20 mouse cellular contexts compared by ENCODE assay signal in genomic region chr12:112702374-112703320, GRCm38 (mm10). TPM values are rescaled to one million over a fixed set of nuclear protein-coding genes. Genes with fewer than 3 reads are reported as not detected.
DNase-seq lines count a peak whose midpoint lies in the region; ATAC-seq lines count a peak whose summit lies in the region.
"Had no signal": no experiment of that assay in that cellular context is flagged by ENCODE, and none has a peak within 500 bp of the region (broad histone marks: within the 10 kb centered on the region; RNA-seq: fewer than 3 reads in every experiment).

No protein-coding gene starts in this region.

- WGBS in hindbrain, embryonic 11.5 days: 78% methylated on average over 6 of the region's 6 CpGs
- WGBS in kidney, embryonic 14.5 days: 38% methylated on average over 6 of the region's 6 CpGs

- H3K27ac ChIP-seq in hindbrain, embryonic 11.5 days (ENCODE audit: low read depth, low read length): no peak overlapping the region
- no peak overlapping the region for H3K27ac ChIP-seq in kidney, embryonic 14.5 days (ENCODE audit: low read depth, low read length)
- H3K27ac ChIP-seq: hindbrain, embryonic 12.5 days; intestine, embryonic 15.5 days; kidney, embryonic 15.5 days; limb, embryonic 13.5 days; liver, embryonic 15.5 days had no signal

- peak; percentile 46 for DNase-seq in urinary bladder, postnatal 14 days (ENCODE audit: low spot score)
- DNase-seq in urinary bladder, postnatal 10 days (ENCODE audit: low spot score): no peak
- no peak for DNase-seq in hindbrain, embryonic 11.5 days (ENCODE audit: low spot score)
- no peak for DNase-seq in thymus, postnatal 10 days (ENCODE audit: low spot score in 2 of 2)
- DNase-seq: adrenal gland, postnatal 14 days; cerebellum, postnatal 14 days; heart, adult 18-20 months; lung, postnatal 10 days; right cerebral cortex, postnatal 14 days; thymus, postnatal 14 days had no signal

- H3K9ac ChIP-seq in hindbrain, embryonic 11.5 days (ENCODE audit: low read depth, low read length): no peak overlapping the region
- no peak overlapping the region for H3K9ac ChIP-seq in kidney, embryonic 14.5 days (ENCODE audit: low read depth, low read length)
- H3K9ac ChIP-seq: hindbrain, embryonic 12.5 days; intestine, embryonic 15.5 days; kidney, embryonic 15.5 days; limb, embryonic 13.5 days; liver, embryonic 15.5 days had no signal

- peak; percentile 49 for ATAC-seq in CD4-positive, CD25-positive, alpha-beta regulatory T cell, adult 4 months
- ATAC-seq in granulocyte monocyte progenitor cell, adult 5-6 weeks (replicated peaks; ENCODE audit: poor library complexity, severe bottlenecking): 0 out of 2 replicates have a peak, but pooled peaks have one; percentile 18
- ATAC-seq in hindbrain, embryonic 11.5 days (ENCODE audit: low FRiP score): no peak
- ATAC-seq in kidney, embryonic 14.5 days (ENCODE audit: low FRiP score, low TSS enrichment): no peak
- ATAC-seq: forebrain, embryonic 16.5 days; intestine, embryonic 15.5 days had no signal

- H3K36me3 ChIP-seq in hindbrain, embryonic 11.5 days (ENCODE audit: control insufficient read depth, insufficient read depth, low read length): no peaks in the 10 kb centered on the region
- H3K36me3 ChIP-seq in kidney, embryonic 14.5 days (ENCODE audit: control insufficient read depth, insufficient read depth, low read length): no peaks in the 10 kb centered on the region
- H3K36me3 ChIP-seq: G1E; hindbrain, embryonic 12.5 days; intestine, embryonic 15.5 days; kidney, embryonic 15.5 days; limb, embryonic 13.5 days; liver, embryonic 15.5 days had no signal

- no peaks in the 10 kb centered on the region for H3K9me3 ChIP-seq in hindbrain, embryonic 11.5 days (ENCODE audit: control insufficient read depth, low read length)
- H3K9me3 ChIP-seq in kidney, embryonic 14.5 days (ENCODE audit: control insufficient read depth, low read length): no peaks in the 10 kb centered on the region
- H3K9me3 ChIP-seq: G1E; hindbrain, embryonic 12.5 days; intestine, embryonic 15.5 days; kidney, embryonic 15.5 days; limb, embryonic 13.5 days; liver, embryonic 15.5 days had no signal

- peaks cover 14% of the 10 kb centered on the region for H3K27me3 ChIP-seq in hindbrain, embryonic 11.5 days (ENCODE audit: control insufficient read depth, insufficient read depth, low read length)
- H3K27me3 ChIP-seq in kidney, embryonic 14.5 days (ENCODE audit: control insufficient read depth, insufficient read depth, low read length): peaks cover 11% of the 10 kb centered on the region; the same call in 1 of the 2 replicates

- H3K4me1 ChIP-seq in hindbrain, embryonic 11.5 days (replicated peaks; ENCODE audit: control insufficient read depth, insufficient read depth, low read length): peaks cover 5% of the 10 kb centered on the region
- H3K4me1 ChIP-seq in kidney, embryonic 14.5 days (ENCODE audit: control insufficient read depth, insufficient read depth, low read length): peaks cover 14% of the 10 kb centered on the region; the same call in 1 of the 2 replicates

- H3K4me3 ChIP-seq in hindbrain, embryonic 11.5 days (ENCODE audit: low read depth, low read length): no peak overlapping the region
- no peak overlapping the region for H3K4me3 ChIP-seq in kidney, embryonic 14.5 days (ENCODE audit: low read length)
- H3K4me3 ChIP-seq: hindbrain, embryonic 12.5 days; intestine, embryonic 15.5 days; kidney, embryonic 15.5 days; limb, embryonic 13.5 days; liver, embryonic 15.5 days had no signal

- no peak overlapping the region for H3K4me2 ChIP-seq in hindbrain, embryonic 11.5 days (replicated peaks; ENCODE audit: low read depth, low read length)
- H3K4me2 ChIP-seq in kidney, embryonic 14.5 days (replicated peaks; ENCODE audit: low read depth, low read length): no peak overlapping the region
- H3K4me2 ChIP-seq: hindbrain, embryonic 12.5 days; intestine, embryonic 15.5 days; kidney, embryonic 15.5 days; limb, embryonic 13.5 days; liver, embryonic 15.5 days had no signal

RNA-seq across cellular contexts. Expression of gene Cep170b, which starts 17.6 kb away (rescaled TPM):
- 1 to 10 TPM; 2.4 to 4.9 TPM for polyA plus RNA-seq in CD4-positive, CD25-positive, alpha-beta regulatory T cell, adult 4 months (2017; shearing (Covaris generic))
- total RNA-seq in granulocyte monocyte progenitor cell, adult 5-6 weeks (2014; fragmentation: Nextera tagmentation): 1.6 and 9.2 TPM in 2 replicates
- total RNA-seq in granulocyte monocyte progenitor cell, adult 5-6 weeks (2017): 0.56 and 1.2 TPM in 2 replicates
- 8.5 and 8.7 TPM in 2 replicates for polyA plus RNA-seq in hindbrain, embryonic 11.5 days (2014; fragmentation: Nextera tagmentation; extraction: Ambion mirVana)
- 11.5 and 15.1 TPM in 2 replicates for polyA plus RNA-seq in kidney, embryonic 14.5 days (2014; fragmentation: Nextera tagmentation; extraction: Ambion mirVana)
- polyA plus RNA-seq: G1E had no signal

RNA-seq across cellular contexts. Expression of gene Zbtb42, which starts 24.0 kb away (rescaled TPM):
- polyA plus RNA-seq in CD4-positive, CD25-positive, alpha-beta regulatory T cell, adult 4 months (2017; shearing (Covaris generic)): 1 to 10 TPM; 2.8 to 2.9 TPM
- total RNA-seq in granulocyte monocyte progenitor cell, adult 5-6 weeks (2014; fragmentation: Nextera tagmentation): 1.0 and 5.4 TPM in 2 replicates
- total RNA-seq in granulocyte monocyte progenitor cell, adult 5-6 weeks (2017): 0.82 and 1.3 TPM in 2 replicates
- 4.3 and 7.0 TPM in 2 replicates for polyA plus RNA-seq in hindbrain, embryonic 11.5 days (2014; fragmentation: Nextera tagmentation; extraction: Ambion mirVana)
- polyA plus RNA-seq in kidney, embryonic 14.5 days (2014; fragmentation: Nextera tagmentation; extraction: Ambion mirVana): 3.8 and 5.7 TPM in 2 replicates

RNA-seq across cellular contexts. Expression of gene Akt1, which starts 28.0 kb away (rescaled TPM):
- 10 to 100 TPM; 14.6 to 18.4 TPM for polyA plus RNA-seq in CD4-positive, CD25-positive, alpha-beta regulatory T cell, adult 4 months (2017; shearing (Covaris generic))
- 118 and 134 TPM in 2 replicates for total RNA-seq in granulocyte monocyte progenitor cell, adult 5-6 weeks (2014; fragmentation: Nextera tagmentation)
- total RNA-seq in granulocyte monocyte progenitor cell, adult 5-6 weeks (2017): 73.9 and 101 TPM in 2 replicates
- 50.8 and 76.5 TPM in 2 replicates for polyA plus RNA-seq in hindbrain, embryonic 11.5 days (2014; fragmentation: Nextera tagmentation; extraction: Ambion mirVana)
- 50.8 and 58.5 TPM in 2 replicates for polyA plus RNA-seq in kidney, embryonic 14.5 days (2014; fragmentation: Nextera tagmentation; extraction: Ambion mirVana)

RNA-seq across cellular contexts. Expression of gene Pld4, which starts 57.8 kb away (rescaled TPM):
- 1 to 10 TPM; 1.7 to 7.2 TPM for polyA plus RNA-seq in CD4-positive, CD25-positive, alpha-beta regulatory T cell, adult 4 months (2017; shearing (Covaris generic))
- total RNA-seq in granulocyte monocyte progenitor cell, adult 5-6 weeks (2014; fragmentation: Nextera tagmentation): 39.4 and 92.1 TPM in 2 replicates
- total RNA-seq in granulocyte monocyte progenitor cell, adult 5-6 weeks (2017): 21.1 and 25.4 TPM in 2 replicates
- 4.7 and 6.2 TPM in 2 replicates for polyA plus RNA-seq in hindbrain, embryonic 11.5 days (2014; fragmentation: Nextera tagmentation; extraction: Ambion mirVana)
- polyA plus RNA-seq in kidney, embryonic 14.5 days (2014; fragmentation: Nextera tagmentation; extraction: Ambion mirVana): 4.8 and 7.8 TPM in 2 replicates

RNA-seq across cellular contexts. Expression of gene Siva1, which starts 58.2 kb away (rescaled TPM):
- polyA plus RNA-seq in CD4-positive, CD25-positive, alpha-beta regulatory T cell, adult 4 months (2017; shearing (Covaris generic)): 10 to 100 TPM; 30.9 to 37.1 TPM
- total RNA-seq in granulocyte monocyte progenitor cell, adult 5-6 weeks (2014; fragmentation: Nextera tagmentation): 113 and 231 TPM in 2 replicates
- 339 TPM in 2 replicates for total RNA-seq in granulocyte monocyte progenitor cell, adult 5-6 weeks (2017)
- 178 and 182 TPM in 2 replicates for polyA plus RNA-seq in hindbrain, embryonic 11.5 days (2014; fragmentation: Nextera tagmentation; extraction: Ambion mirVana)
- 314 and 362 TPM in 2 replicates for polyA plus RNA-seq in kidney, embryonic 14.5 days (2014; fragmentation: Nextera tagmentation; extraction: Ambion mirVana)

Comparison
In these comparisons a context has a peak if more than half of its experiments do, and no peak if none do; other contexts are left out.
1. ATAC-seq: peak in CD4-positive, CD25-positive, alpha-beta regulatory T cell, adult 4 months (single experiment) and granulocyte monocyte progenitor cell, adult 5-6 weeks (single experiment); none in hindbrain, embryonic 11.5 days (single experiment) and kidney, embryonic 14.5 days (single experiment).